Mouse (Mus musculus) limb, embryonic 14.5 days (tissue): Measurements from ENCODE around the gene Unc13d. TPM values are rescaled to one million over a fixed set of nuclear protein-coding genes. Genes with fewer than 3 reads are reported as not detected.
"Not testable (repeated sequence)": the region's sequence is repeated elsewhere in the genome, so short reads cannot be mapped to it uniquely, and the experiment has no call there.

Source experiments
- ATAC-seq: fragments of 200-750 bp; cut with Nextera tagmentation; 2 replicates; pipeline ENCODE4 v1.8.0; 2017; ENCODE audit warnings: low read depth, moderate number of reproducible peaks, moderate TSS enrichment; ENCODE audit not compliant: low FRiP score
- DNase-seq: peaks from one replicate; pipeline ENCODE4 v3.0.0-alpha.2; 2015; ENCODE audit warnings: low spot score
- H3K27ac ChIP-seq: fragments of 300-500 bp; sonication (generic); replicated peaks from 2 replicates; pipeline ENCODE4 v1.5.1; 2014; ENCODE audit warnings: low read depth, mild to moderate bottlenecking, low read length, moderate library complexity, mixed read lengths
- H3K27me3 ChIP-seq: fragments of 300-500 bp; sonication (generic); 2 replicates; pipeline ENCODE4 v1.6.1; 2014; ENCODE audit warnings: low read length, mixed read lengths; ENCODE audit not compliant: control insufficient read depth, insufficient read depth
- H3K36me3 ChIP-seq: fragments of 300-500 bp; sonication (generic); 2 replicates; pipeline ENCODE4 v1.6.1; 2014; ENCODE audit warnings: mild to moderate bottlenecking, low read length, moderate library complexity, mixed read lengths; ENCODE audit not compliant: control insufficient read depth, insufficient read depth
- H3K4me1 ChIP-seq: fragments of 300-500 bp; sonication (generic); 2 replicates; pipeline ENCODE4 v1.6.1; 2014; ENCODE audit warnings: antibody characterized with exemption, low read length, mixed read lengths; ENCODE audit not compliant: control insufficient read depth, insufficient read depth
- H3K4me2 ChIP-seq: fragments of 300-500 bp; sonication (generic); replicated peaks from 2 replicates; pipeline ENCODE4 v1.6.1; 2014; ENCODE audit warnings: low read depth, mild to moderate bottlenecking, low read length, moderate library complexity; ENCODE audit not compliant: severe bottlenecking
- H3K4me3 ChIP-seq: fragments of 300-500 bp; sonication (generic); replicated peaks from 2 replicates; pipeline ENCODE4 v1.5.1; 2014; ENCODE audit warnings: low read length
- H3K9ac ChIP-seq: fragments of 300-500 bp; sonication (generic); 2 replicates; pipeline ENCODE4 v1.6.1; 2014; ENCODE audit warnings: mild to moderate bottlenecking, low read depth, low read length, moderate library complexity; ENCODE audit not compliant: severe bottlenecking
- H3K9me3 ChIP-seq: fragments of 300-500 bp; sonication (generic); 2 replicates; pipeline ENCODE4 v1.6.1; 2016; ENCODE audit warnings: low read length; ENCODE audit not compliant: control insufficient read depth
- POLR2A ChIP-seq: fragments of 200-500 bp; IDR thresholded peaks from 2 replicates; pipeline ENCODE4 v1.8.0; 2012; ENCODE audit warnings: inconsistent platforms, mild to moderate bottlenecking, moderate library complexity, borderline replicate concordance; ENCODE audit not compliant: insufficient read depth, insufficient read length; ENCODE audit errors: extremely low read depth
- WGBS: fragments of 180-500 bp; shearing (Covaris S2); extraction: QIAGEN DNeasy Blood & Tissue Kit; methylation state at CpG from one replicate; pipeline ENCODE4 v1.1.7; 2014; 5-methylcytosine and 5-hydroxymethylcytosine counted together
- polyA plus RNA-seq, 2 experiments: library from polyadenylated mRNA; depleted of rRNA in 1 of 2; stranded (reverse) in 1 of 2; unstranded in 1 of 2; fragments of >200 nt; fragmentation: Nextera tagmentation in 1 of 2; extraction: Ambion mirVana in 1 of 2; gene quantifications; 2 replicates each; pipeline versions ENCODE4 v1.2.1 to v1.2.3; 2012 to 2014

Gene Unc13d
- polyA plus RNA-seq, 2 experiments = 3.4 to 4.3 TPM

DNA sequence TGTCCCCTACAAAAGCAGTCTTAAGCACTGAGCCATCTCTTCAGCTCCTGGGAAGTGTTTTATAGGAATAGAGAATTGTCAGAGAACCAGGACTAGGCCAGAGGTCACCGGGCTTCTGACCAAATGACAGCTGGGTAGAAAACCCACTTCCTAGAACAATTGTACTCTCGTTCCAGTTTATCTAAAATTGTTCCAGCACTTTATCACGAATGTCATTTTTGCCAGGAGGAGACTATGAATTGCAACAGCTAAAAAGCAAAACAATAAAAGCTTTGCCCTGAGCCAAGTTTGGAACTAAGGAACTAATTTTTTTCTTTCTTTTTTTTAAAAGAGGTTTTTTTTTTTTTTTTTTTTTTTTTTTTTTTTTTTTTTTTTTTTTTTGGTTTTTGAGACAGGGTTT lies 17.8 kb upstream of the Unc13d start:
- TF ChIP-seq POLR2A = no peak
- H3K27me3 ChIP-seq = no peaks in the 10 kb centered on the region
- H3K4me2 ChIP-seq = no peak overlapping the region
- no peak for ATAC-seq
- H3K36me3 ChIP-seq = no peaks in the 10 kb centered on the region
- no peaks in the 10 kb centered on the region for H3K9me3 ChIP-seq
- no peak for DNase-seq
- no peak overlapping the region for H3K4me3 ChIP-seq
- no peak overlapping the region for H3K9ac ChIP-seq
- WGBS = 79% methylated on average over 3 of the region's 3 CpGs
- H3K4me1 ChIP-seq = 0 out of 2 replicates have a peak, but pooled peaks cover 8% of the 10 kb centered on the region
- H3K27ac ChIP-seq = no peak overlapping the region

DNA sequence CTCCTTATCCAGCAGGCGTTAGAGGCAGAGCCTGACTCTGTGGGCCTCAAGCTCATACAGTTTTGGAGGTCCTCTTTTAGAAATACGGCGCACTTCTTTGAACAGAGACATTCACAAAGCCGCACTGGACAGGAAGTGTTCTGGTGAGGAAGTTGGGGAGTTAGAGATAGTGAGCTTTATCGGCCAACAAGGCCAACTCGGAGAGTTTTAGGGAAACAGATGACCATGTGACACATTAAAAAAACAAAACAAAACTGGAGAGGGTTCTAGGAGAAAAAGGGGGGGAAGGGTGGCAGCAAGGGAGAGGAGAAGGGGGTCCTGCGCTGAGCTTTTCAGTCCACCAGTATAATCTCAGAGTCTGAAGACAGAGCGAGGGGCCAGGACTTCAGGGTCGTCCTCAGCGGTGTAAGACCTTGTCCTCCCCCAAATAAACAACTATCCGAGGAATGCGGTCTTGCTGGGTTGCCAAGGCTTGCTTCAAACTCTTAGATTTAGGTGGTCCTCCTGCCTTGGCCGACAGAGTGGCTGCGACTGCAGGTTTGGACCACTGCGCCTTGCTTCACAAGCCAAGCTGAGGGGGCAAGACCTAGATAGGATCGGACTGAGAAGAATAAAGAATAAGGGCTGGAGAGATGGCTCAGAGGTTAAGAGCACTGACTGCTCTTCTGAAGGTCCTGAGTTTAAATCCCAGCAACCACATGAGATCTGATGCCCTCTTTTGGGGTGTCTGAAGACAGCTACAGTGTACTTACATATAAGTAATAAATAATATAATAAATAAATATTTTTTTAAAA lies 16.2 kb upstream of the Unc13d start:
- no peaks in the 10 kb centered on the region for H3K9me3 ChIP-seq
- H3K9ac ChIP-seq = no peak overlapping the region
- no peaks in the 10 kb centered on the region for H3K27me3 ChIP-seq
- H3K27ac ChIP-seq = no peak overlapping the region
- WGBS = 60% methylated on average over 16 of the region's 16 CpGs
- no peak overlapping the region for H3K4me2 ChIP-seq
- H3K36me3 ChIP-seq = no peaks in the 10 kb centered on the region
- H3K4me3 ChIP-seq = no peak overlapping the region
- no peak for TF ChIP-seq POLR2A
- ATAC-seq (no peak), DNase-seq (no peak)
- 0 out of 2 replicates have a peak, but pooled peaks cover 2% of the 10 kb centered on the region for H3K4me1 ChIP-seq

DNA sequence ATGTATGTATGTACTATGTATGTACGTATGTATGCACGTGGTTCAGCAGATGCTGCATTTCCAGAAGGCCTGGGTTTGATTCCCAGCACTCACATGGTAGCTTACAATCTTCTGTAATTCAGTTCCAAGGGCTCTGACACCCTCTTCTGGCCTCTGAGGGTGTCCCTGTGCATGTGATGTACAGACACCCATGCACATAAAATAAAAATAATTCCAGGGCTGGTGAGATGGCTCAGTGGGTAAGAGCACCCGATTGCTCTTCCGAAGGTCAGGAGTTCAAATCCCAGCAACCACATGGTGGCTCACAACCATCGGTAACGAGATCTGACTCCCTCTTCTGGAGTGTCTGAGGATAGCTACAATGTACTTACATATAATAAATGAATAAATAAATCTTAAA lies 15.2 kb upstream of the Unc13d start:
- 94% methylated on average over 6 of the region's 6 CpGs for WGBS
- not testable (repeated sequence) for DNase-seq, H3K4me3 ChIP-seq, ATAC-seq, H3K9me3 ChIP-seq, H3K4me2 ChIP-seq, H3K36me3 ChIP-seq, H3K4me1 ChIP-seq, H3K9ac ChIP-seq, H3K27me3 ChIP-seq, H3K27ac ChIP-seq

DNA sequence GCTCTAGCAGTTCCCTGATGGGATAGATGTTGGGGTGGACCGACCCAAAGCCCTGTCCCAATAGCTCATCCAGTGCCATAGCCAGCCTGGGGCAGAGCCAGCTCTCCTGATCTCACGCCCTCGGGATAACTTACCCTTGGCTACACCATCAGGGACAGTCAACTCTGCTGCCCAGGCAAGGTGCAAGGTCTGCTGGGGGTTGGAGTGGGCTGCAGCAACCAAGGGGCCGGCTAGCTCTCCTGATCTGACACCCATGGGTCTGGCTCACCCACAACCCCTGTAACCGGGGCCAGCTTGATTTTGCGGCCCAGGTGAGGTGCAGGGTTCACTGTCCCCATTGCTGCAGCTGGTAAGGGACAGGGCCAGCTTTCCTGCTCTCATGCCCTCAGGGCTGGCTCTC lies 13.8 kb upstream of the Unc13d start:
- Histone ChIP-seq H3K9ac (no peak overlapping the region), H3K4me3 (no peak overlapping the region), H3K36me3 (no peaks in the 10 kb centered on the region), H3K9me3 (no peaks in the 10 kb centered on the region), H3K4me1 (0 out of 2 replicates have a peak, but pooled peaks cover 3% of the 10 kb centered on the region), H3K27ac (no peak overlapping the region), H3K27me3 (no peaks in the 10 kb centered on the region), H3K4me2 (no peak overlapping the region)
- DNase-seq (no peak), ATAC-seq (no peak)
- WGBS = 85% methylated on average over 6 of the region's 6 CpGs
- TF ChIP-seq POLR2A = no peak

DNA sequence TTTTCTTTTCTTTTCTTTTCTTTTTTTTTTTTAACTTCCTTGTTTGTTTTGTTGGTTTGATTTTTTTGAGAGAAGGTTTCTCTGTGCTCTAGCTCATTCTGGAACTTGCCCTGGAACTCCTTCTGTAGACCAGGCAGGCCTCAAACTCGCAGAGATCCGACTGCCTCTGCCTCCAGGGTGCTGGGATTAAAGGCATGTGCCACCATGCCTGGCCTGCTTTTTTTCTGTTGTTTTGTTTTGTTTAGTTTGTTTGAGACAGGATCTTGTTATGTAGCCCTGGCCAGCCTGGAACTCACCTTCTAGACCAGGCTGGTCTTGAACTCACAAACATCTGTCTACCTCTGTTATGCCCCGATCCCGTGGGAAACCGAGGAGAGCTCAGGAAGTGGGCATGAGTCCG lies 11.8 kb upstream of the Unc13d start:
- Histone ChIP-seq H3K4me1 (peaks cover 11% of the 10 kb centered on the region), H3K9me3 (no peaks in the 10 kb centered on the region), H3K9ac (no peak overlapping the region), H3K36me3 (no peaks in the 10 kb centered on the region), H3K27me3 (no peaks in the 10 kb centered on the region), H3K27ac (no peak overlapping the region), H3K4me3 (no peak overlapping the region), H3K4me2 (no peak overlapping the region)
- TF ChIP-seq POLR2A = no peak
- ATAC-seq (no peak), DNase-seq (no peak)
- WGBS = 92% methylated on average over 6 of the region's 6 CpGs
